Mouse (Mus musculus) right cerebral cortex, postnatal 14 days (tissue): ENCODE results near the gene Orai1.
"Not testable (repeated sequence)": the region's sequence is repeated elsewhere in the genome, so short reads cannot be mapped to it uniquely, and the experiment has no call there.

Experiments used
- DNase-seq: peaks from one replicate; pipeline ENCODE4 v3.0.0; 2022

Orai1 gene

GRCm38 (mm10) chr5:123014753-123015701 lies at the start of gene Orai1:
TSS of gene Orai1 (plus strand) at chr5:123015074.
- DNase-seq: peak; percentile 93

GRCm38 (mm10) chr5:122965427-122965826 lies 49.4 kb upstream of the Orai1 start:
- no peak for DNase-seq

GRCm38 (mm10) chr5:122968322-122968721 lies 46.6 kb upstream of the Orai1 start:
- DNase-seq: peak; percentile 78

GRCm38 (mm10) chr5:122970056-122970455 lies 44.8 kb upstream of the Orai1 start:
- DNase-seq: no peak

- DNase-seq: no peak
Observed at GRCm38 (mm10) chr5:122971438-122971837, 43.4 kb upstream of the Orai1 start.

- DNase-seq: peak; percentile 53
Observed at GRCm38 (mm10) chr5:122972116-122972515, 42.8 kb upstream of the Orai1 start.

- not testable (repeated sequence) for DNase-seq
Observed at GRCm38 (mm10) chr5:122974701-122975100, 40.2 kb upstream of the Orai1 start.

- DNase-seq: no peak
Observed at GRCm38 (mm10) chr5:122978970-122979369, 35.9 kb upstream of the Orai1 start.

- DNase-seq: no peak
Observed at GRCm38 (mm10) chr5:122984483-122984882, 30.4 kb upstream of the Orai1 start.

- no peak for DNase-seq
Observed at GRCm38 (mm10) chr5:122985276-122985675, 29.6 kb upstream of the Orai1 start.

GRCm38 (mm10) chr5:122986091-122986493 lies 28.8 kb upstream of the Orai1 start:
- DNase-seq: no peak

- peak; percentile 65 for DNase-seq
Observed at GRCm38 (mm10) chr5:122987211-122988020, 27.5 kb upstream of the Orai1 start.

GRCm38 (mm10) chr5:122988021-122988751 lies 26.7 kb upstream of the Orai1 start:
- DNase-seq: peak; percentile 55

GRCm38 (mm10) chr5:122989001-122989525 lies 25.8 kb upstream of the Orai1 start:
- peak; percentile 73 for DNase-seq

- DNase-seq: no peak
Observed at GRCm38 (mm10) chr5:122989551-122990330, 25.1 kb upstream of the Orai1 start, which contains the start of gene Kdm2b. TSS of gene Kdm2b (minus strand) at chr5:122989823.

GRCm38 (mm10) chr5:122990411-122991160 lies 24.3 kb upstream of the Orai1 start:
- DNase-seq: no peak

GRCm38 (mm10) chr5:122991350-122992004 lies 23.4 kb upstream of the Orai1 start:
- DNase-seq: no peak

- DNase-seq: no peak
Observed at GRCm38 (mm10) chr5:122993811-122994210, 21.1 kb upstream of the Orai1 start.

- peak; percentile 84 for DNase-seq
Observed at GRCm38 (mm10) chr5:122994303-122994846, 20.5 kb upstream of the Orai1 start.

GRCm38 (mm10) chr5:122994910-122995309 lies 20.0 kb upstream of the Orai1 start:
- no peak for DNase-seq
